ENCODE assay signal across 14 mouse cellular contexts in the genomic region with DNA sequence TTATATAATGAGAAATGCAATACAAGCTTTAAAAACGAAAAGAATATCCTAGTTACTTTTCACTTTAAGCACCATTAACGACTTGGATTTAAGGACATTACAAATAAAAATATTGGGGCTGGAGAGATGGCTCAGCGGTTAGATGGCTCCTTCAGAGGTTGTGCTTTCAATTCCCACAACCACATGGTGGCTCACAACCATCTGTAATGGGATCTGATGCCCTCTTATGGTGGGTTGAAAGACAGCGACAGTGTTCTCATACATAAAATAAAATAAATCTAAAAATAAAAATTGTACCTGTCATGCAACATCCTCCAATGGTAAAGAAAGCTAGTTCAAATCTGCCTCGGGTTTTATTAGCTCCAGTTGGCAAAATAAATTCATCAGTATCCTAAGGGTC. TPM values are rescaled to one million over a fixed set of nuclear protein-coding genes. Genes with fewer than 3 reads are reported as not detected.
"Had no signal": no experiment of that assay in that cellular context is flagged by ENCODE, and none has a peak within 500 bp of the region (broad histone marks: within the 10 kb centered on the region; RNA-seq: fewer than 3 reads in every experiment).

No protein-coding gene starts in this region.

RNA-seq across cellular contexts. Expression of a gene that starts 51.7 kb away (rescaled TPM):
- total RNA-seq: layer of hippocampus, adult 18-20 months; layer of hippocampus, postnatal 10 days; left cerebral cortex, postnatal 10 days; left cerebral cortex, postnatal 4 days had no signal
- polyA plus RNA-seq: kidney, embryonic 16.5 days; limb, embryonic 13.5 days; liver, embryonic 11.5 days; liver, embryonic 16.5 days; lung, embryonic 15.5 days; midbrain, embryonic 13.5 days; myocyte; neural tube, embryonic 11.5 days; neural tube, embryonic 15.5 days; small intestine, adult 2 months had no signal
